Mouse (Mus musculus): ENCODE data around the gene Trim17. TPM values are rescaled to one million over a fixed set of nuclear protein-coding genes. Genes with fewer than 3 reads are reported as not detected.

Trim17 gene
- polyA plus RNA-seq, 1 experiment from 2014 or later: 1.2 TPM

DNA sequence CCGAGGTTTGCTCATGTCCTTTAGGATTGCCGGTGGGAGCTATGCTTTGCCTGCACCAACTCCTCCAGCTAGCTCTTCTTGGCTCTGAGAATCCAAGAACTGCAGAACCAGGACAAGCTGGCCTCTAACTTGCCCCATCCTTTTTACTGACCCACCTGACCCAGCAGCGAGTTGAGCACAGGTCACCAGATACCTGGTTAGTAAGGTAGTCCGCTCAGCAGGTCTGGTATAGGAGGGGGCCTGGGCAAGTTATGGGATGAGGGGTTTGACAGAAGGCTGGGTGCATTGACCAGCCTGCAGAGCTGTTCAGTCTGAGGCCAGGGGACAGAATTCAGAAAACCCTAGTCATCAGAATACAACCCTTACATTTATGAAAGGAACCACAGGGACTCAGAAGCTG lies 25.4 kb upstream of the Trim17 start:
- Histone ChIP-seq H3K4me2 (replicated peaks) (no peak overlapping the region), H3K4me3 (no peak overlapping the region), H3K27ac (no peak overlapping the region), H3K9ac (no peak overlapping the region), H3K4me1 (0 out of 2 replicates have a peak, but pooled peaks cover 5% of the 10 kb centered on the region), H3K36me3 (peaks cover 34% of the 10 kb centered on the region), H3K27me3 (no peaks in the 10 kb centered on the region), H3K9me3 (replicated peaks) (no peaks in the 10 kb centered on the region)
- no peak for ATAC-seq (ENCODE audit: low FRiP score)
- 79% methylated on average over 4 of the region's 4 CpGs for WGBS

DNA sequence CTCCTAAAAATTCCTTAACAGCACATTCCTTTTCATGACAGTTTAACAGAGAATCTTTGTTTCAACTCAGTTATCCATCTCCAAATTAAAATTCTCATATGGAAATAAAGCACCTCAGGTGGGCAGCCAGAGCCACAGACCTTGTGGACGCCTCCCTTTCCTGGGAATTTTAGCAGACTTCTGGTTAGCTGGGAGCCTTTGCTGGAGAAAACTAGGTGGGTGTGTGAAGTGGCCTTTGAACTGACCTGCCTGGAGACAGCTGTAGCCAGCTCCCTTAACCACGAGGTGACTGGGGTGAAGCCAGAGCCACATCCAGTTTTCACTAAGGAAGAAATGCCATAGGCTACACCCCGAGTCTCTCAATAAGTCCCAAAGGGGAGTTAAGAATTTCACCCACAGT lies 24.8 kb upstream of the Trim17 start:
- Histone ChIP-seq H3K4me1 (0 out of 2 replicates have a peak, but pooled peaks cover 5% of the 10 kb centered on the region), H3K4me2 (replicated peaks) (no peak overlapping the region), H3K27ac (no peak overlapping the region), H3K9me3 (replicated peaks) (no peaks in the 10 kb centered on the region), H3K36me3 (peaks cover 39% of the 10 kb centered on the region), H3K4me3 (no peak overlapping the region), H3K27me3 (no peaks in the 10 kb centered on the region), H3K9ac (no peak overlapping the region)
- 58% methylated on average over 3 of the region's 3 CpGs for WGBS
- ATAC-seq (ENCODE audit: low FRiP score): no peak

DNA sequence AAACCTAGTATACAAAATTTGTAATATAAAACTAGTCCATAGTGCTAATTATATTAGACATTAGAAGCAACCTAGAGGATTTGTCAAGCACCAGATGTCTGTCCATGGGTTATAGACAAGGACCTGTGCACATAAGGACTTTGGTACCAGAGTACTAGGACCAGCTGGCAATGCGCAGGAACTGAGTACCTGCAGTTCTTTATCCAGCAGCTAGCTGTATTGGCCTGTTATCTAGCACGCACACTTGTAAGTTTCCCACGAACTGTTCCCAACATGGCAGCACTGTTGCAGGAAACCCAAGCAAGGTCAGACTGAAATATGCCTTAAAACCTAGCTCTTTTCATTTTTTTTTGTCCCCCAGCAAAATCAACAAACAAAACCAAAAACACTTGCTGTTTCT lies 24.2 kb upstream of the Trim17 start:
- Histone ChIP-seq H3K9ac (no peak overlapping the region), H3K4me1 (0 out of 2 replicates have a peak, but pooled peaks cover 5% of the 10 kb centered on the region), H3K4me2 (replicated peaks) (no peak overlapping the region), H3K36me3 (peaks cover 39% of the 10 kb centered on the region), H3K4me3 (no peak overlapping the region), H3K9me3 (replicated peaks) (no peaks in the 10 kb centered on the region), H3K27me3 (no peaks in the 10 kb centered on the region), H3K27ac (no peak overlapping the region)
- ATAC-seq (ENCODE audit: low FRiP score): no peak
- WGBS: 87% methylated on average over 3 of the region's 3 CpGs

DNA sequence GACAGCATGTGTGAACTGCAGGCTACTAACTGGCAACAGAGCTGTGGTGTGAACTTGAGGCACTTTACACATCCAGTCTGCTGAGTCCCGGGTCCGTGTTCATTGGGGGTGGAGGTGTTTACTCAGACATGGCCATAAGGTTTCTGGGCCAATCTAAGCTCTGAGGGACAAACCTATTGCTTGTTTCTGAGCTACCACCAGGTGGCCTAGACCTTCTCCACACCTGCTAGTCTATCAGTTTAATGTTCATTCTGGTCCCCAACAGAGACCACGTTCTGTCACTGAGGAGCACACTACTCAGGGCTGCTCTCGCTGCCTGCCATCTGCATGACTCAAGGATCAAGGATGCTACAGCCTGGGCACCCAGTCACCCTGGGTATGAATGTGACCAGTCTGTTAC lies 22.9 kb upstream of the Trim17 start:
- WGBS: 94% methylated on average over 4 of the region's 4 CpGs
- Histone ChIP-seq H3K4me1 (peaks cover 13% of the 10 kb centered on the region), H3K36me3 (peaks cover 50% of the 10 kb centered on the region), H3K27me3 (no peaks in the 10 kb centered on the region), H3K4me2 (replicated peaks) (no peak overlapping the region), H3K9ac (no peak overlapping the region), H3K9me3 (replicated peaks) (no peaks in the 10 kb centered on the region), H3K4me3 (no peak overlapping the region), H3K27ac (no peak overlapping the region)
- no peak for ATAC-seq (ENCODE audit: low FRiP score)

DNA sequence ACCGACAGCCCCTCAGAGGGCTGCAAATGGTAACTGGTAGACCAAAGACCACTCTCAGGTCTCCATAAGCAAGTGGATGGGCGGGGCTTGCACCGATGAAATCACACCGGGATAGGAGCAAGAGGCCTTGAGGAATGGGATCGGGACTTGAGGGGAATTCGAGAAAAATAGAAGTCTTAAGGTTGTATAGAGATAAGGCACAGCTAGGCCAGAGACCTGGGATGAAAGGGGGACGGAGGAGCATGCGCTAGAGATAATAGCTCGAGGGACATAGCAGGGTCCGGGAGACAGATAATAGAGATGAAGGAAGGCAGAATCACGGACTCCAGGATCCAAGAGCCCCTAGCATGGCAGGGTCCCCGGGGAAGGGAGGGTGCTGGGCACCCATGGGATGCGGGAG lies 16.6 kb upstream of the Trim17 start:
- Histone ChIP-seq H3K4me2 (replicated peaks) (peak overlapping the region; percentile 81), H3K4me1 (peaks cover 26% of the 10 kb centered on the region), H3K9ac (peak overlapping the region; percentile 100), H3K9me3 (replicated peaks) (no peaks in the 10 kb centered on the region), H3K4me3 (peak overlapping the region; percentile 98), H3K27ac (peak overlapping the region; percentile 94), H3K36me3 (peaks cover 32% of the 10 kb centered on the region), H3K27me3 (no peaks in the 10 kb centered on the region)
- peak; percentile 10; the same call in 1 of the 2 replicates for ATAC-seq (ENCODE audit: low FRiP score)
- under 1% methylated on average over 13 of the region's 13 CpGs for WGBS

DNA sequence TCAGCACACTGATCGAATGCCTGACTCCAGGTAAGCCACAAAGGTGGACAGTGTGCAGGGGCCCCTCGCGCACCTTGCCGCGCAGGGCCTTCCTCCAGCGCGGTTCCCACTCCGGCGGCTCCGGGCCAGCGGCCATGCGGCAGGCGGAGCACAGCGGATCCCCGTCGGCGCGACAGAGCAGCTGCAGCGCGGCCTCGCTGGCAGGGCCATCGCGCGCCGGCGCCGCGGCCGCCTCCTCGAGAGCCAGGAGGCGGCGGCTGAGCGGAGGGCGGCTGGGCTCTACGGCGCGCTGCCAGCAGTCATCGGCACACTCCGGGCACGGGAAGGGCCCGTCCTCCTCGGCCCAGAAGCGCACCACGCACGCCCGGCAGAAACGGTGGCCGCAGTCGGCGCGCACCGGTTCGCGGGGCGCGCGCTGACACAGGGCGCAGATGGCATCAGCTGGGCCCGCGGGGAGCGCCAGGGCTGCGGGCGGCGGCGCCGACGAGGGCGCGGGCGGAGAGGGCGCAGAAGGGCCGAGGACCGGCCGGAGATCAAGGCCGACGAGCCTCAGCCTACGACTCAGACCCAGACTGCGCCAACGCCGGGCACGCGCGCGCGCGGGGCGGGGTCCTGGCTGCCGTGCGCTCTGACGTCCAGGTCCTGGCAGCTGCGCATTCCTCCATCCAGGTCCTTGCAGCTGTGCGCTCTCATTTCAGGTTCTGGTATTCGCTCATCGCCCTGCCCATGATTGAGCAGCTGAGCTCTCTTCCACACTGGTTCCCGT lies 16.0 kb upstream of the Trim17 start, which contains the start of gene Rnf187:
Gene Rnf187, minus strand, starts transcription at position 595 of the 766 bp plus-strand sequence.
- Histone ChIP-seq H3K27me3 (no peaks in the 10 kb centered on the region), H3K4me2 (replicated peaks) (peak within 1 kb of the TSS; percentile 81), H3K4me1 (peaks cover 26% of the 10 kb centered on the region), H3K9me3 (replicated peaks) (no peaks in the 10 kb centered on the region), H3K4me3 (peak within 1 kb of the TSS; percentile 98), H3K36me3 (peaks cover 26% of the 10 kb centered on the region), H3K9ac (peak within 1 kb of the TSS; percentile 100), H3K27ac (peak within 1 kb of the TSS; percentile 94)
- peak; percentile 97 for ATAC-seq (ENCODE audit: low FRiP score)
- WGBS: under 1% methylated on average over 76 of the region's 95 CpGs

DNA sequence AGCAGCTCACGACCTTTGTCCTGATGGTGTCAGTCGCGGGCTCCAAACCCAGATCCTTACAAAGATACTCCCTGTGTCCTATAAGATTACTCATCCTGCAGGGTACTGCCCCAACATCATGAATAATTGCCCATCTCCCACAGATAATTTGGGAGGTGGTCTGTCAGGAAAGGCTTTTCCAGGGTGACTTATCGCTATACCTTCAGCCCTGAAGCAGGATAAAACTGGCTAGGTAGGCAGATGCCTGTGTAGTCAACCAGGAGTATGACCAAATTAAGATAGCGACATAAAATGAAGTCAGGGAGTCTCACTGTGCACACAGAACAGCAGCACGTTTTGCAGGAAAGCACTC lies 15.4 kb upstream of the Trim17 start:
- H3K4me3 ChIP-seq: peak overlapping the region; percentile 98
- 14% methylated on average over 6 of the region's 6 CpGs for WGBS
- no peaks in the 10 kb centered on the region for H3K9me3 ChIP-seq (replicated peaks)
- peaks cover 26% of the 10 kb centered on the region for H3K4me1 ChIP-seq
- peak overlapping the region; percentile 100 for H3K9ac ChIP-seq
- no peaks in the 10 kb centered on the region for H3K27me3 ChIP-seq
- H3K4me2 ChIP-seq (replicated peaks): peak overlapping the region; percentile 81
- ATAC-seq (ENCODE audit: low FRiP score): no peak; the same call in none of the 2 replicates
- H3K36me3 ChIP-seq: peaks cover 21% of the 10 kb centered on the region
- peak overlapping the region; percentile 94 for H3K27ac ChIP-seq

DNA sequence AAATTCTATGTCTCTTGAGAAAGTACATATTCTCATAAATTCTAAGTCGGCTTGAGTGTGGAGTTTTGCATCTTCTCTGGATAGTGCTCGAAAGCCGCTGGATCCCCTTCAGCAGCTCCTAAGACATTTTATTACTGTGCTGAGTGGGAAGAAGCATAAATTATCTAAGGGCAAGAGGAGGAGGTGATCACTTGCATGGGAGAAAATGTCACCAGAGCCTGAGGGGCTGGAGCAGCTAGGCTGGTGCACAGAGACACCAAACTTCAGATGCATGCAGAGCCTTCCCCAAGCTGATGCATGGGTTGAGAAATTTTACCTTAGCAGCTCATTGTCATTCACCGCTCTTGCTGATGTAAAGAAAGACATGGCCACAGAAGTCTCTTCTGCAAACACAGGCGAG lies 10.3 kb upstream of the Trim17 start:
- Histone ChIP-seq H3K27ac (no peak overlapping the region), H3K4me1 (peaks cover 13% of the 10 kb centered on the region), H3K27me3 (no peaks in the 10 kb centered on the region), H3K4me2 (replicated peaks) (no peak overlapping the region), H3K9me3 (replicated peaks) (no peaks in the 10 kb centered on the region), H3K36me3 (no peaks in the 10 kb centered on the region), H3K4me3 (no peak overlapping the region), H3K9ac (no peak overlapping the region)
- ATAC-seq (ENCODE audit: low FRiP score): no peak
- 84% methylated on average over 5 of the region's 5 CpGs for WGBS

DNA sequence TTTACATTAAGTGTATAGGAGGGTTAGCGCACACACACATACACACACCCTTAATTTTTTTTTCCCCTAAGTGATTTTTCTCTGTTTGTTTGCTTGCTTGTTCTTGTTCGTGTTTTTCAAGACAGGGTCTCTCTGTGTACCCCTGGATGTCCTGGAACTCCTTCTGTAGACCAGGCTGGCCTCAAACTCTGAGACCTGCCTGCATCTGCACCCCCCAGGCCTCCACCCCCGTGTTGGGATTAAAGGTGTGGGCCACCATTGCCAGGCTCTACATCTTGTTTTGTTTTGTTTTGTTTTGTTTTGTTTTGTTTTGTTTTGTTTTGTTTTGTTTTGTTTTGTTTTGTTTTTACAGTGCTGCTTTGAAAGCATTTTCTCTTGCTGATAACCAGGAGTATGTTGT lies 7.2 kb upstream of the Trim17 start:
- Histone ChIP-seq H3K9ac (peak overlapping the region; percentile 71), H3K9me3 (replicated peaks) (no peaks in the 10 kb centered on the region), H3K4me3 (peak overlapping the region; percentile 58; the same call in 1 of the 2 replicates), H3K27ac (peak overlapping the region; percentile 99), H3K36me3 (no peaks in the 10 kb centered on the region), H3K4me1 (peaks cover 22% of the 10 kb centered on the region), H3K27me3 (no peaks in the 10 kb centered on the region), H3K4me2 (replicated peaks) (peak overlapping the region; percentile 60)
- no peak for ATAC-seq (ENCODE audit: low FRiP score)
- 84% methylated on average over 3 of the region's 3 CpGs for WGBS

GRCm38 (mm10) chr11:58947798-58948528 lies 6.5 kb upstream of the Trim17 start:
- ATAC-seq (ENCODE audit: low FRiP score): peak; percentile 79
- 19% methylated on average over 23 of the region's 23 CpGs for WGBS
- Histone ChIP-seq H3K9me3 (replicated peaks) (no peaks in the 10 kb centered on the region), H3K27ac (peak overlapping the region; percentile 99), H3K9ac (peak overlapping the region; percentile 71), H3K36me3 (no peaks in the 10 kb centered on the region), H3K4me2 (replicated peaks) (peak overlapping the region; percentile 60), H3K27me3 (no peaks in the 10 kb centered on the region), H3K4me1 (peaks cover 25% of the 10 kb centered on the region), H3K4me3 (peak overlapping the region; percentile 58)

DNA sequence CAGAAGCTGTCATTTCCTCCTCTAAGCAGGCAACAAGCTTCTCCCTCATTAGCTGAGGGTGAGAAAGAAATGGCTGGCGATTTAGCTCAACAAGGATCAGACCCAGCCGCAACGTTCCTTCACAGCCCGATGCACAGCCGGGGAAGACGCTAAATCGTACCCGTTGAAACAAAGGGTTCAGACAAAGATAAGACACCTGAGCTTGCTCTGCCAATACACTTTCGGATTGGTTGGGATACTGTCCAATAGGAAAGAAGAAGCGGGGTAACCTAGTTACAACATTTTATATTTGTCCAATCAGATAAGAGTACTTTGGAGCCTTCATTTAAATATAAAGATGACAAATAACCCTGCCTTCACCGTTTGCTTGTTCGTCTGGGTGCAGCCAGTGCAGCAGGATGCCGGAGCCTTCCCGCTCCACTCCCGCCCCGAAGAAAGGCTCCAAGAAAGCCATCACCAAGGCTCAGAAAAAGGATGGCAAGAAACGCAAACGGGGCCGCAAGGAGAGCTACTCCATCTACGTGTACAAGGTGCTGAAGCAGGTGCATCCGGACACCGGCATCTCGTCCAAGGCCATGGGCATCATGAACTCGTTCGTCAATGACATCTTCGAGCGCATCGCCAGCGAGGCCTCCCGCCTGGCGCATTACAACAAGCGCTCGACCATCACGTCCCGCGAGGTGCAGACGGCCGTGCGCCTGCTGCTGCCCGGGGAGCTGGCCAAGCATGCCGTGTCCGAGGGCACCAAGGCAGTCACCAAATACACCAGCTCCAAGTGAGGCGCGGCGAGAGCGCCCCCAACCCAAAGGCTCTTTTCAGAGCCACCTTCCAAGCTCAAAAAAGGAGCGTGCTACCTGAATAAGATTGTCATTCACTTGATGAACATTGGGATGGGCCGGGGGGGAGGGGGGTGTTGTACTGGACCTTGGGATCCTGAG lies 5.7 kb upstream of the Trim17 start, which contains the start of gene Hist3h2ba:
Gene Hist3h2ba, plus strand, starts transcription at position 379 of the 938 bp plus-strand sequence.
- peak; percentile 92 for ATAC-seq (ENCODE audit: low FRiP score)
- Histone ChIP-seq H3K36me3 (no peaks in the 10 kb centered on the region), H3K4me3 (peak within 1 kb of the TSS; percentile 58), H3K27me3 (no peaks in the 10 kb centered on the region), H3K9me3 (replicated peaks) (no peaks in the 10 kb centered on the region), H3K9ac (peak within 1 kb of the TSS; percentile 91), H3K4me1 (peaks cover 27% of the 10 kb centered on the region), H3K4me2 (replicated peaks) (peak within 1 kb of the TSS; percentile 60), H3K27ac (peak within 1 kb of the TSS; percentile 99)
- under 1% methylated on average over 48 of the region's 48 CpGs for WGBS
